Mouse (Mus musculus): ENCODE data around the gene Rnf167.
A peak's percentile ranks its signal among the peaks of the same experiment; 100 is the strongest.

Gene Rnf167

DNA sequence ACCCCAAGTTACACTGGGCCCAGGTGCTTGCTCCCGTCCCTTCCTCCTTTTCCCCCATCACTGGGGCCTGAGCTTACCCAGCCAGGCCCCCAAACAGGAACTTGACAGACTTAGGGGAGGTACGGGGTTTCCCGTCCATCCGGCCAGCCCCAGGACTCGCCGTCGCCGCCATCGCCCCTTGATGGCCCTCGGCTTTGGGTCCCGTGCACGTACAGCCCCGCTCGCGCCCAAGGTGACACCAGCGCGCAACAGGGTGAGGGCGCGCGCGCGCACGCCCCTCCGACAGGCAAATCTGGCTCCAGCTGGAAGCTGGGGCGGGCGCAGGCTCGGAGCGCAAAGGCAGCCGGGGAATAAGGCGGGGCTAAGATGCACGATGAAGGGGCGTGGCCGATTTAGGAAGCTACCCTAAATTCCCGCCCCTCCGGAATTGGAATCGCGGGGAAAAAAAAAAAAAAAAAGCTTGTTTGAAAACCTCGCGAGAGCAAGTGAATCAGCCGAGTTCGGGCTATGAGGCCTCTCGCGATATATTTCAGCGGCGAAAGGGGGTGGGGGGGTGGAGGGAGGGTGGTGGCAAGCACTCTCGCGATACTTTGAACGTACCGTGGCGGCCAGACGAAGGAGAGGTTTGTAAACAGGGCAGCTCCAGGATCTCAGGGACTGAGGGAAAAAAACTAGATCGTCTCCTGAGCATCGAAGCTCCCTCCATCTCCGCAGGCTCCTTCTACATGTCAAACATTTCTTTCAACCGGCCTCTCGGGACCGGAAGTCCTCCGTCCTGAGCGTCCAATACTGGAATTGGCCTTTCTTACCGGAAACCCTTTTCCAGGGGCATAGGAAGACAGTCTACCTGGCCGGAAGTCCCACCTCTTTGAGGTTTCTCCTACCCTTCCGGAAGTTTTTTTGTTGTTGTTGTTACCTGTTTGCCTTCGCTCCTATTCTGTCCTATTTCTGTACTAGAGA lies at the start of gene Rnf167, which contains the start of gene Slc25a11:
Gene Rnf167, plus strand, starts transcription at position 545 of the 960 bp plus-strand sequence.
Gene Slc25a11, minus strand, starts transcription at position 789 of the 960 bp plus-strand sequence.
- peak; percentile 97 to 98 for DNase-seq

DNA sequence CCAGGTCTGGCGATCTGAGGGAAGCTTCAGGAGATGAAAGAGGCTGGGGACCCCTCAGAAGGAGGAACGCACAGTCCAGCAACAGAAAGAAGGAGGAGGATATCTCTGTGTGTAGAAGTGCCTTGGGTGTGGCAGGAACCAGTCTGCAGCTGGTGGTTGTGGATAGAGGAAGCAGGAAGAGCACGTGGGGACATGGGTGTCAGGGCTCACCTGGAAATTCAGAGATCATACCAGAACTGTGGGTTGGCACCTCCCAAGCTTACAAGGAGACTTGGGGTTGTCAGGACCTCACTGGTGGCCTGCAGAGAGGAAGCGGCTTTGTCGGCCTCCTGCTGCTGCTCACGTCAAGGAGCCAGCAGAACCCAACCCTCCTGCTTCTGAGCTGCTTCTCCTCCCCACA lies 49.7 kb upstream of the Rnf167 start:
- peak in 1 of 2 experiments; percentile 22 for DNase-seq

DNA sequence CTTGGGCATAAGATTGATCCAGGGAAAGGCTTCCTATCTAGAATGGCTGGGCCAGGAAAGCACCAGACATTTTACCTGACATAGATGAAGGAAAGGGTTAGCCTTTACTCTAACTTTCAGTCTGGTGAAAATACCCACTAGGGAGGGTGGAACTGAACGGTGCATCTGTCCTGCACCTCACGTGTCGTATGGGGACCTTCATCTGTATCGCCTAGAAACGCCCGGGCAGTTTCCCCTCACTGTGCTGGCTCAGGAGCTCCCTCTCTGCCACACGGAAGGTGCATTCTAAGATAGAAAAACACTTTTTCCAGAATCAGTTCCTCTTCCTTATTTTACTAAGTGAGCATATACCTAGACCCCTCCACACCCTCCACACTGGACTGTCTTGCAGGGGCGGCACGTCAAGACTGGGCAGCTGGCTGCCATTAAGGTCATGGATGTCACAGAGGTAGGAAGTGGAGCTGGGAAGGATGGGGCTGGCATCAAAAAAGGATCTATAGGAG lies 48.5 kb upstream of the Rnf167 start:
- DNase-seq, result no peak

DNA sequence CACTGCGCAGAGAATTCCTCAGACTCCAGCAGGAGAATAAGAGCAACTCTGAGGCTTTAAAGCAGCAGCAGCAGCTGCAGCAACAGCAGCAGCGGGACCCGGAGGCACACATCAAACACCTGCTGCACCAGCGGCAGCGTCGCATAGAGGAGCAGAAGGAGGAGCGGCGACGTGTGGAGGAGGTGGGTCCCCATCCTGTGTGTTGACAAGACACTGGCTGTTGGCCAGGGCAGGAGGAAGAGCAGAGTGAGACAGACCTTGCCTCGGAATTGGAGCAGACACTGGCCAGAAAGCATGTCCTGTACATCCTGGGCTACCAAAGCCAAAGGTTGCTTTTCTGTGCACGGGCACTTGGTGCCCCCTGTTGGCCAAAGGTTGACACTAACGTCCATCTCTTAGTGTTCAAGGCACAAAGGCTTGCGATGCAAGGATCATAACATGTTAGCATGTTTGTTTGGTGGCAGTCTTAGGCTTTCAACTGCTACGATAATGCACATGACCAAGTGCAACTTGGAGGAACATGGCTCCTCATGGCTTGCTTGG lies 41.9 kb upstream of the Rnf167 start:
- DNase-seq, result peak; percentile 76 to 77

DNA sequence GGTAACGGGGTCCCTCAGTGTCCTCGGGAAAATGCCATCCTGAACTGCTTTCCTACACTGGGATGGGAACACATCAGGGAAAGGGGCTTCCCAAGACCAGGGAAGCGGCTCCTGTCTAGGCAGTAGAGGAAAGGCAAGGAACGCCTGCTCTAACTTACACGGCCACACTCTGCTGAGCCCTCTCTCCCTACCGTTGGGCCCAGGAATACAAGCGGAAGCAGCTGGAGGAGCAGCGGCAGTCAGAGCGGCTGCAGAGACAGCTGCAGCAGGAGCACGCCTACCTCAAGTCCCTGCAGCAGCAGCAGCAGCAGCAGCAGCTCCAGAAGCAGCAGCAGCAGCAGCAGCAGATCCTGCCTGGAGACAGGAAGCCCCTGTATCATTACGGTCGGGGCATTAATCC lies 40.3 kb upstream of the Rnf167 start:
- no peak for DNase-seq

DNA sequence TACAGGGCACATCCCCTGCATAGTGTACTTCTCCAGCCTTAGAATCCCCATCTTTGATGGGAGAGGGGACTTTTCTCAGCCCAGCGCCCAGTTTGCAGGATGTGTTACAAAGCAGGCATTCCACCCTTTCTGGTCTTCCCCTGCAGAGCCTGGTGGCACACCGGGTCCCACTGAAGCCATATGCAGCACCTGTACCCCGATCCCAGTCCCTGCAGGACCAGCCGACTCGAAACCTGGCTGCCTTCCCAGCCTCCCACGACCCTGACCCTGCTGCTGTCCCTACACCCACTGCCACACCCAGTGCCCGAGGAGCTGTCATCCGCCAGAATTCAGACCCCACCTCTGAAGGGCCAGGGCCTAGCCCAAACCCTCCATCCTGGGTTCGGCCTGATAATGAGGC lies 39.4 kb upstream of the Rnf167 start:
- no peak for DNase-seq

DNA sequence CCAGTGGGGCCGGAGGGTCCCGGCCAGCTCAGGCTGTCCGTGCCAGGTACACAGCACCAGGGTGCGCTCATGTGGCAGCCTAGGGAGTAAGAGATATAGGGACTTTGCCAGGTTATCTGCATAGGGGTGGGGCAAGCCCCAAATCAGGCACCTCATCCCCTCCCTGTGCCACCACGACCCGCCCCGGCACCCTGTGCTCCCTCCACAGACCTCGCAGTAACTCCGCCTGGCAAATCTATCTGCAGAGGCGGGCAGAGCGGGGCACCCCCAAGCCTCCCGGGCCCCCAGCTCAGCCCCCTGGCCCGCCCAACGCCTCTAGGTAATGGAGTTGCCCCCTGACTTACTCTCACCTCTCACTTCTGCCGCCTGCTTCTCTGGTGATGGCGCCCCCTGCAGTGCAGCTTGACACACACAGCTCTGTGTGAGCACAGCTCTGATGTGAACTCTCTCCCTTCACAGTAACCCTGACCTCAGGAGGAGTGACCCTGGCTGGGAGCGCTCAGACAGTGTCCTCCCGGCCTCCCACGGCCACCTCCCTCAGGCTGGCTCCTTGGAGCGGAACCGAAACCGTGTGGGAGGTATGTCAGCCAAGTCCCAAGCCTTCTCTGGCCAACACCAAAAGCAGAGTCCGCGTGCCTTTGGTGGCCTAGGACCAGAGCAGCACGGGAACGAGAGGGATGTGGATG lies 38.5 kb upstream of the Rnf167 start:
- DNase-seq, result peak; percentile 44 to 62

DNA sequence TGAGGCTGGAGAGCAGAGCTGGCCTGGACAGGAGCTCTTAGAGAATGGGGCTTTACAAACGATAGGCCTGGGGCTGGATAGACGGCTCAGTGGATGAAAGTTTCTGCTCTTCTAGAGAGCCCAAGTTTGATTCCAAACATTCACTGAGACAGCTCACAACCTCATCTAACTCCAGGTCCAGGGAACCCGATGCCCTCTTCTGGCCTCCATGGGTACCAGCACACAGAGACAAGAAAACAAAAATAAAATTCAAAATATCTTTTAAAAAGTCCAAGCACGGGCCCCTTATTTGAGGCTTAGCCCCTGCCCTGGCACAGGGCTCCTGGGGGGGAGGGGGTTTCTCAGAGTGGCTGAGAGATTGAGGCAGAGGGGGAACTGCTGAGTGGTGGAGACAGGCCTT lies 36.3 kb upstream of the Rnf167 start:
- DNase-seq, result no peak

DNA sequence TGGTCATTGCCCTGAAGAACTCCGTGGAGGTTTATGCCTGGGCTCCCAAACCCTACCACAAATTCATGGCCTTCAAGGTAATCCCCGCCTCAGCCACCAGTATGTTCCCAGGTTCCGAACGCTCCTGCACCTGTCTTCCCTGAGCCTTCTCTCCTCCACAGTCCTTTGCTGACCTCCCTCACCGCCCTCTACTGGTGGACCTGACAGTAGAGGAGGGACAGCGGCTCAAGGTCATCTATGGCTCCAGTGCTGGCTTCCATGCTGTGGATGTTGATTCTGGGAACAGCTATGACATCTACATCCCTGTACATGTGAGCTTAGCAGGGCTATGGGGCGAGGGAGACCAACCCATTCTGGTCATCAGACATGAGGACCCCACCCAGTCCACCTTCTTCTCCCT lies 34.5 kb upstream of the Rnf167 start:
- no peak for DNase-seq

DNA sequence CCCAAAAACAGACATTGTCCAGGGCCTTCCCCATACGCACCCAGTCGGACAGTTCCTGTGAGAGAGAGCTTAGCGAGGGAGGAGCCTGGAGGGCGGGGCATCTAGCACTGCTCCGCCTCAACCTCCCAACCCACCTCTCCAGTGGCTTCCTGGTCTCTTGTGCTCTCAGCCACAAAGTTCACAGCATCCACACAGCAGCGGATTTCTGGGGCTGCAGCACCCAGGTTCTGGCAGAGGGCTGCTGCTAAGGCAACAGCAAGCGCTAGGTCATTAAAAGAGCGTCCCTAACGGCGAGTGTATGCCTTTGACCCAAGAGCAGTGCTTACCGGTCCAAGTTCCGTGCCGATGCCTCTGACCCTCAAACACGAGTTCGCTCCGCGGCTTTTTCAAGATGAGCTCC lies 32.0 kb upstream of the Rnf167 start:
- peak; percentile 83 to 86 for DNase-seq

DNA sequence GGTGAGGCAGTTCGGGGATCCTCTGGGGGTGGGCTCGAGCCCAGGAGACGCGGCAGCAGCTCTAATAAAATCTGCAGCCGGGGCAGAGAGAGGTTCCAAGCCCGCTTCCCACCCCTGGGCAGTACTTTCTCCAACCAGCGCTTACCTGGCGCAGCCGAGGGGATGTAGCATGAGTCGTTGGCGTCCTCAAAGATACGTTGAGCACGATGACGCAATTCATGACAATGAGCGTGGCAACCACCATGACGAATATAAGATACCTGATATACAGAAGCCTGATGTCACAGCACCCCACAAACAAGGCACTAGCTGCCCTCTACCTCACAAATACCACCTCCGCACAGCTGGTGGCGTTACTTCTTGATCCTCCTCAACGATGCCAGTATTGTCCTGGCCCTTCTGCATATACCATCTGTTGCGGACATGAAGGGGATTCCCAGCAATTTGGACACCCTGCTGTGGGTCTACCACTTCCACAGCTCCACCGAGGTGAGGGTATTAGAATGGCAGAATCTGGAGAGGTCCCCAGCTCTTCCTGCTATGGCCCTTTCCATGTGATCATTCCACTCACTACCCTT lies 31.4 kb upstream of the Rnf167 start, which contains the start of gene 4930544D05Rik:
Gene 4930544D05Rik, plus strand, starts transcription at position 333 of the 578 bp plus-strand sequence.
- DNase-seq, result no peak

DNA sequence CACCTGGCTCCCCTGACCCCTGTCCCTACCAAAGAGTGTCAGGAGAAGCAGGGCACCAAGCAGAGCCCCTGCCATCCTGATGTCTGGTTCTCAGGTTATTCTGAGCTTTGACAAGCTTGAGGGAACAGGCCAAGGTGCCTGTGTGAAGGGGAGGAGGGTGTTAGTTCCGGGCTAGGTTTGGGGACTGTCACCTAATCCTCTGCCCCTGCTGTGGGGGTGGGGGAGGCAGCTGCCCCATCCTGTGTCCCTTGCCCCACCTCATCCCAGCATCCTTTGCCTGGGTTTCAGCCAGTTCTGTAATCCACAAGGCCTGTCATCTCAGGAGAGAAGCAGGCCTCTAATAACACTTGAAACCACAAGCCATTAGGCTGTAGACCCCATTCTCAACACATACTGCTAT lies 27.9 kb upstream of the Rnf167 start, which contains the start of gene Chrne:
Gene Chrne, minus strand, starts transcription at position 116 of the 400 bp plus-strand sequence.
- DNase-seq, result no peak

DNA sequence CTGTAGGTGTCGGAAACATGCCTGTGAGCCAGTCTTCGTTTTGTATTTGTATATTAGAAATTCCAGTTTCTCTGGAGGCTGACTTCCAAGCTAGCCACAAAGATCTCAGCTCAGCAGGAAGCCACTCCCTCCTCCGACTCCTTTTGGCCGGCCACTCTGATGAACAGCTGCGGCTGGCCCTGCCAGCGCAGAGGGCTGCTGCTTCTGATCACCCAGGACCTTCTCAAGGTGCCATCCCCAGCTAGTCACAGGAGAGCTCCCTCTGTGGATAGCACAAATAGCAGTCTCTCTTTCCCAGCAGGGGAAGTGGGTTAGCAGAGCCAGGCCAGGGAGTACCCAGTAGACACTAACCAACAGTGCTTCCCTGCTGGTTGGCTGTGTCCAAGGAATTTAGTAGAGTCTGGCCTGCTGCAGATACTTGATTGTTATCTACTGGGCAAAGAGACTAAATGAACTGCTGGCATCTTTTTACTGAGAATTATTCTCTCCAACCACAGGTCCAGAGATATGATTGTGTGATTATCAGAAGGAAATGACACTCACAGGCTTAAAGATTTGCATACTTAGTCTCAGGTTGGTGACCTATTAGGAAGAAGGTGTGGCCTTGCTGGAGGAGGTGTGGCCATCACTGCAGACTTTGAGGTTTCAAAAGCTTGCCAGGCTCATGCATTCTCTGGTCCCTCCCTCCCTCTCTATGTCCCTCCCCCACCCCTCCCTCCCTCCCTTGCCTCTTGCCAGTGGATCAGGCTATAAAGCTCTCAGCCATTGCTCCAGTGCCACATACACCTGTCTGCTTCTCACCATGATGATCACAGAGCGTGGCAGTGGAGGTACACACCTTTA lies 24.8 kb upstream of the Rnf167 start:
- no peak for DNase-seq

DNA sequence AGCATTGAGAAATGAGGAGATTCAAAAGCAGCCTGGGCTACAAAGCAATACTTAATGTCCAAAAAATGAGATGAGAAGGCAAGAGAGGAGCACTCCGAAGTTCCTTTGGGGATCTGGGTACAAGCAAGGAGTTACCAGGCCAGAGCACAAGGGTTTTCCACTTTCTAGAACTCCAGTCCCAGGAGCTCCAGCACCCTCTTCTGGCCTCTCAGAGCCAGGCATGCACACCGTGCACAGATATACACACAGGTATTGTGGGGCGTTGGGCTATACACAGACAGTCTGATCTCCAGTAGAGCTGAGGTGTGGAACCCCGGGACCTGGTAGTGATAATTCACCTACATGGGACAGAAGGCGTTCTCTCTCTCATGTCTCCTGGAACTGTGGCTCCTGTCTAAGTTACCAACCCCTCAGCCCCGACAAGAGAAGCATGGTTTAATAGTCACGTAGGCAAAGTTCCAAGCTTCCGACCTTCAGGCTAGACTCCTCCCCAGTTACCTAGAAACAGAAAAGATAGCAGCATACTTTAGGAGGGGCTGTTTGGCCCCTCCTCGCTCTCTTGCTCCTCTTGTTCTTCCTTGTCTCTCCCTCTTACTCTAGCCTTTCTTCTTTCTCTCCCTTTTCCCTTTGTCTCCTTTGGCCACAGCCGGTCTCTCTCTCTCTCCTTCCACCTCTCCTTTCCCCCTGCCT lies 23.8 kb upstream of the Rnf167 start:
- DNase-seq, result no peak

DNA sequence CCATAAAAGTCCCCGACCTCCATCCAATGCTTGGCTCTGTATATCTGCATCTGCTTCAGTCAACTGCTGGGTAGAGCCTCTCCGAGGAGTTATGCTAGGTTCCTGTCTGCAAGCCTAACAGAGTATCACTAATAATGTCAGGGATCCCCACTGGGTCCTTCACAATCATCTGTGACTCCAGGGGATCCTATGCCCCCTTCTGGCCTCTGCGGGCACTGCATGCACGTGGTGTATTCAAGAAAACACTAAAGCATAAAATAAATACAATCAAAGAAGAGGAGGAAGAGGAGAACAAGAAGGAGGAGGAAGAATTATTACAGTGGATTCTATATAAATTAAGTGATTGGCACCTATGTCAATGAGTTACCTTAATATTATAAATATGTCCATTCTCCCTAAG lies 21.6 kb upstream of the Rnf167 start:
- no peak for DNase-seq

DNA sequence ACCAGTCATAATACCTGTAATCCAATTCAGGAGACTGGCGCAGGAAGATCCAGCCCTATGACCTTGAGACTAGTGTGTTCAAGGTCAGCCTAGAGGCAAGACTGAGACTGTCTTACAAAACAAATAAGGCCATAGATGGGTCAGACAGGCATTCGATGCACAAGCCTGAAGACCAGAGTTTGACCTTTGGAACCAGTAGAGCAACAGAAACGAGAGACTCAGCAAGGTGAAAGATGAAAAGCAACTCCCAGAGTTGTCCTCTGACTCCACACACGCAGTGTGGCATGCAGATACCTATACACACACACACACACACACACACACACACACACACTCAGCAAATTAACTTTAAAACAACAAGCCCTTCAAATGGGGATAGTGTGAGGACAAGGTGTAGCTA lies 20.2 kb upstream of the Rnf167 start:
- DNase-seq, result no peak

DNA sequence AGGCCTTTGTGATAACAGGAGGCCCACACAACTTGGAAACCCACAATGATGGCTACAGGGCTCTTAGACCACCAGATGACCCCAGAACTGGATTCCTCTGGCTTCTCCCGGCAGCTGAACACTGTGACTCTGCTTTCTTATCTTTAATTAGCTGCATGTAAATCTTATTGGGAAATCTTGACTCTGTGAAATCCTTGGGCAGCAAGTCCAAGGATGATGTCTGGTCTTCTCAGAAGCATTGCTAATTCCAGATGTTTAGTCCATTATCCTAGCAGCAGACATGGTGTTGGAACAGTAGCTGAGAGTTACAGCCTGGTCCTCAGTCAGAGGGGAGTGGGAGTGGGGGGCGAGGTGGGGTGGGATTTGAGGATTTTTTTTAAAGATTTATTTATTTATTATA lies 18.6 kb upstream of the Rnf167 start:
- no peak for DNase-seq

DNA sequence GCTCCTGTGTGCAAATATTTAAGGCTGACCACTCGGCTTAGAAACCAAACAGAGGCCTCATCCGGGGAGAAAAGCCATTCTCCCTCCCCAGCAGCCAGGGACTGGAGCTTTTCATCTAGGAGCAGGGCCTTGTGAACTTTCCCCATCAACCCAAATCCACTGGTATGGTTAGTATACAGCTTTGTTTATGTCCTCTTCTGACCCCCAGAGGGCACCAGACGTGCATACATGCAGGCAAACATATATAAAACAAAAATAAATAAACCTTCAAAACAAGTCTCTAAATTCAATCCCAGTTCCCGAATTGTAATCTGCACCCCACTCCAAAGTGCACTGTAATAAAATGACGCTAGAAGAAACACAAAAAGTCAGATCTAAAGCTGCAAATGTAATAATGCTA lies 17.5 kb upstream of the Rnf167 start:
- DNase-seq, result no peak

DNA sequence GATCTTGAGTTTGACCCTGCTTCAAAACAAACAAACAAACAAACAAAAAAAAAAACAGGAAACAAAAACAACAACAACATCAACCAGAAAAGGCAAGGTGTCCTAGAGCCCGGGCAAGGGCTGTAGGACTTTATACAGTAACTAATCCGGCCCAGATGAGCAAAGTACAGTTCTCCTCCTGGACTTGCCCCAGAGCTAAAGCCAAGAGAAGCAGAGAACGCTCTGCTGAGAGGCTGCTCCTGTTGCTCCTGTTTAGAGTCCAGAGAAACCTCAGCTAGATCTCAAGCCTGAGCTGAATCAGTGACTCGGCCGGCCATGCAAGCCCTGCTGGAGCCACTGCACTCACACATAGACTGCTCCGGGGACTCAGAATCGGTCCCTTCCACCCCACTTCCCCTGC lies 16.9 kb upstream of the Rnf167 start:
- no peak for DNase-seq

DNA sequence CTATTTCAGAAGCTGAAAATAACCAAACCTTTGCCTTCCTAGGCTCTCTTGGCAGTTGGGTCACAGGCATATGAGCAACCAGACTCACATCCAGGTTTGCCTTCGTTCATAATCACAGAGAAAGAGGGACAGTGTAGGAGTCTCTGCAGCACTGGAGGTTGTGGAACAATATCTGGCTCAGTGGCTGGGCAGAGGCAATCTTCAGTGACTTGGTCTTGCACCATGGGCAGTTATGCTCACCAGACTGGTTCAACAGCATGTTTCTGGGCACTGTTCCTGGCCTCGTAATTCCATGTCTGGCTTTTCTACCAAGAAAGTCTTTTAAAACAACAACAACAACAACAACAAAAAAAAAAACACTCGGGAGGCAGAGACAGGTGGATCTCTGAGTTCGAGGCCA lies 11.4 kb upstream of the Rnf167 start:
- no peak for DNase-seq

DNA sequence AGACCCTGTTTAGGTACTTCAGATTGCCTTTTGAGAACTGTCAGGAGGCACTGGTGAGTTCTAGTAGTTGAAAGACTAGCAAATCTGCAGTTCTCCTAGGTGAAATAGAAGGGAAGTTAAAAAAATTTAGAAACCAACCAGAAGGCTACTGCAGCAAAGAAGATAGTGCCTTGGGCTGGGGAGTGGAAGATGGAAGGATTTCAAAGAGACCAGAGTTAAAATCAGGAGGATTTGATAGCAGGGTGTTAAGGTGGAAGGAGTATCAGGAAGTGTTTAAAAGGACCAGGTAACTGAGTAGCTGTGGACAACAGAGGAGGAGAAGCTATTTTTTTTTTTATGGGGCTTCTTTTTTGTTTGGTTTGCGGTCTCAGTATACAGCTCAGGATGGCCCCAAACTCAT lies 9.3 kb upstream of the Rnf167 start:
- DNase-seq, result no peak
